Mouse (Mus musculus) stomach, embryonic 15.5 days (tissue): ENCODE results near the gene Shank2. TPM values are rescaled to one million over a fixed set of nuclear protein-coding genes. Genes with fewer than 3 reads are reported as not detected.

Source experiments
- ATAC-seq: fragments of 200-750 bp; cut with Nextera tagmentation; 2 replicates; pipeline ENCODE4 v1.8.0; 2017; ENCODE audit warnings: low read depth, moderate number of reproducible peaks, moderate TSS enrichment; ENCODE audit not compliant: insufficient read depth, low FRiP score
- H3K27ac ChIP-seq: fragments of 300-500 bp; sonication (generic); 2 replicates; pipeline ENCODE4 v1.5.1; 2015; ENCODE audit warnings: mild to moderate bottlenecking, inconsistent platforms
- H3K27me3 ChIP-seq: fragments of 300-500 bp; sonication (generic); replicated peaks from 2 replicates; pipeline ENCODE4 v1.6.1; 2015; ENCODE audit warnings: inconsistent platforms
- H3K36me3 ChIP-seq: fragments of 300-500 bp; sonication (generic); 2 replicates; pipeline ENCODE4 v1.6.1; 2015; ENCODE audit warnings: inconsistent platforms
- H3K4me1 ChIP-seq: fragments of 300-500 bp; sonication (generic); 2 replicates; pipeline ENCODE4 v1.6.1; 2015; ENCODE audit warnings: inconsistent platforms
- H3K4me2 ChIP-seq: fragments of 300-500 bp; sonication (generic); 2 replicates; pipeline ENCODE4 v1.6.1; 2015; ENCODE audit warnings: mild to moderate bottlenecking, inconsistent platforms
- H3K4me3 ChIP-seq: fragments of 300-500 bp; sonication (generic); replicated peaks from 2 replicates; pipeline ENCODE4 v1.5.1; 2015; ENCODE audit warnings: inconsistent platforms
- H3K9ac ChIP-seq: fragments of 300-500 bp; sonication (generic); 2 replicates; pipeline ENCODE4 v1.6.1; 2015; ENCODE audit warnings: inconsistent platforms
- H3K9me3 ChIP-seq: fragments of 300-500 bp; sonication (generic); 2 replicates; pipeline ENCODE4 v1.6.1; 2016; ENCODE audit warnings: inconsistent platforms
- WGBS: fragments of 180-500 bp; shearing (Covaris S2); methylation state at CpG from one replicate; pipeline ENCODE4 v1.1.7; 2015; 5-methylcytosine and 5-hydroxymethylcytosine counted together
- polyA plus RNA-seq: library from polyadenylated mRNA; unstranded; fragments of >200 nt; fragmentation: Nextera tagmentation; extraction: Ambion mirVana; gene quantifications from 2 replicates; pipeline ENCODE4 v1.2.1, GENCODE M21; 2015

The Shank2 gene
- polyA plus RNA-seq, 1 experiment from 2014 or later, result 2.1 TPM

DNA sequence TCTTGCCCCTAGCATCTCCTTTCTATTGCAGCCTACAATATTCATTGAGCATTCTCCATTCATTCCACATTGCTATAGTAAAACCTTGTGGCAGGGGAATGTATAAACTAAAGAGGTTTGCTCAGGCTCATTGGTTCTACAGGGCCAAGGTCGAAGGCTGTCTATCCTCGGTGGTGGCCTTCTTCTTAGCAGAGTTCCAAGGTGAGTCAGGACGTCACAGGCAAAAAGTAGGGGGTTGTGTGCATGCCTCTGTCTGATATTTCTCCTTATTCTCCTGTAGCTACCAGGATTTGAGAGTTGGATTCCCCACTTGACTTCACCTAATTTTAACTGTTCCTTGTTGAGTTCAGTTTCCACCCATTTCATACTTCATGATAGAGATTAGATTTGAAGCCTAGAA is 29.9 kb downstream of the Shank2 start:
- Histone ChIP-seq H3K9me3 (no peaks in the 10 kb centered on the region), H3K9ac (no peak overlapping the region), H3K36me3 (no peaks in the 10 kb centered on the region), H3K4me1 (no peaks in the 10 kb centered on the region), H3K27me3 (no peaks in the 10 kb centered on the region), H3K27ac (no peak overlapping the region), H3K4me3 (no peak overlapping the region), H3K4me2 (no peak overlapping the region)
- ATAC-seq, result no peak
- WGBS, result 87% methylated on average over 3 of the region's 3 CpGs

DNA sequence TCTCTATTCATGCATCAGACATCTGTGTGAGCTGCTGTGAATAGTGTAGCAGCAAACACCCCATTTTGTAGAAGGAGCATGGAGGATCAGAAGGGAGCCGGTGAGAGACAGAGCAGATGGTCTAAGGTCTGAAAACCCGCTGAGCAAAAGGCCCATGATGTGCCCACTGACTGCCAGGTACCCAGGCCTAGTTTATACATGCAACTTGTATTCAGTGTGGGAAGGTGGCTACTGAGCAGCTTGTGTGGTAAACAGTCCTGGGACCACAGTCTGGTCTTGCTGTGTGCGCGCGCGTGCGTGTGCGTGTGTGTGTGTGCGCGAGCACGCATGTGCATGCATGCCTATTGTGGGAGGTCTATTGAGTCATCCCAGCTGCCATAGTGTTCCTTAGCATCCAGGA is 35.8 kb downstream of the Shank2 start:
- peak overlapping the region; percentile 37 for H3K27ac ChIP-seq
- no peaks in the 10 kb centered on the region for H3K36me3 ChIP-seq
- no peak overlapping the region for H3K9ac ChIP-seq
- H3K4me2 ChIP-seq, result no peak overlapping the region
- 93% methylated on average over 11 of the region's 11 CpGs for WGBS
- H3K4me1 ChIP-seq, result peaks cover 6% of the 10 kb centered on the region; the same call in 1 of the 2 replicates
- no peak for ATAC-seq
- no peak overlapping the region for H3K4me3 ChIP-seq
- H3K9me3 ChIP-seq, result no peaks in the 10 kb centered on the region
- H3K27me3 ChIP-seq, result no peaks in the 10 kb centered on the region

DNA sequence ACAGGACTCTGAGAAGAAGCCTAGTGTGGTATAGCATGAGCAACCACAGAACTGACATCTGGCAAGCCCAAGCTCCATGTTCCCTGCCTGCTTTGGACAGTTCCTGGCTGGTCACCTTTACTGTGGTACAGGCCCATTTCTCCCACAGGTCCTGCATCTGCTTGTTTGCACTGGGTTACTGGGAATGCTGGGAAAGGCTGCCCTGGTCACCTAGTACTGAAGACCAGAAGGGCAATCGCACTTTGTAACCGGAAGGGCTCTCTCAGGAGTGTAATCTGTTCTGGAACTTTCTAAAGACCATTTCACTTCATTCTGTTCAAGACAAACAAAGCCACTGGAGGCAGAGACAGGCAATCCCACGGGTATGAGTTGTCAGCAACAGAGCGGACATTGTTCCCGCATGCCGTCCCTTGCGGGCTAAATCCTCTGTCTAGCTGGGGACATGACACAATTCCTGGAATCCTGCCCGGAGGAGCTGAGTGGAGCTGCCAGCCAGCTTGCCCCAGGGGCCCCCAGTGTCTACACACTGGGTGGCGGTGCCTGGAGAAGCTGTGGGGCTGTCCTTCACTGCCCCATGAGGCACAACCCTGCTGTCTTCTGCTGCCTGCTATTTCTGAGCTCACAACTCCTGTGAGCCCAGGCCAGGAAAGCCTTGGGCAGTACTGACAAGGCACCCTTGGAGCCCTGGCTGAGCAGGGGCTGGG is 36.4 kb downstream of the Shank2 start:
- no peak overlapping the region for H3K4me3 ChIP-seq
- H3K4me2 ChIP-seq, result no peak overlapping the region
- 51% methylated on average over 9 of the region's 9 CpGs for WGBS
- no peak overlapping the region for H3K9ac ChIP-seq
- peak overlapping the region; percentile 37 for H3K27ac ChIP-seq
- H3K36me3 ChIP-seq, result no peaks in the 10 kb centered on the region
- no peaks in the 10 kb centered on the region for H3K9me3 ChIP-seq
- H3K4me1 ChIP-seq, result peaks cover 6% of the 10 kb centered on the region; the same call in 1 of the 2 replicates
- no peaks in the 10 kb centered on the region for H3K27me3 ChIP-seq
- peak; percentile 45; the same call in 1 of the 2 replicates for ATAC-seq

DNA sequence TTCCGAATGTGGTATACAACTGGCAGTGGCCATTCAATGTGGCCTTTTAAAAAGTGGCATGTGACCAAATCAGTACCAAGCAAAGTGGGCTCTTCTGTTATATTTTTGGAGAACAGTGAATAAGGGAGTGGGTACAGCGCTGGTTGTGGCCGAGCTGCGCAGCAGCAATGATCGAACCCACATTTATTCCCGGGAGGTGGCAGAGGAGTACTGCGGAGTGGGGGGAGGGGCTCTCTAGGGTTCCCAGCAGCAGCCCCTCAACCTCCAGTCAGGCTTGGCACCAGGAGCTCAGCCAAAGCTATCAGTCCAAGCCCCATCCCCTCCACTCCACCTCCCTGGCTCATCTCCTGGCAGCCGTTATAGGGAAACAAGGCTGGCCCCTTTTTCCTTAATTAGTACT is 37.0 kb downstream of the Shank2 start:
- ATAC-seq, result no peak
- peaks cover 6% of the 10 kb centered on the region; the same call in 1 of the 2 replicates for H3K4me1 ChIP-seq
- no peaks in the 10 kb centered on the region for H3K9me3 ChIP-seq
- H3K27me3 ChIP-seq, result no peaks in the 10 kb centered on the region
- no peaks in the 10 kb centered on the region for H3K36me3 ChIP-seq
- H3K4me3 ChIP-seq, result no peak overlapping the region
- WGBS, result 75% methylated on average over 8 of the region's 8 CpGs
- H3K9ac ChIP-seq, result no peak overlapping the region
- H3K4me2 ChIP-seq, result no peak overlapping the region
- no peak overlapping the region; the same call in 1 of the 2 replicates for H3K27ac ChIP-seq

DNA sequence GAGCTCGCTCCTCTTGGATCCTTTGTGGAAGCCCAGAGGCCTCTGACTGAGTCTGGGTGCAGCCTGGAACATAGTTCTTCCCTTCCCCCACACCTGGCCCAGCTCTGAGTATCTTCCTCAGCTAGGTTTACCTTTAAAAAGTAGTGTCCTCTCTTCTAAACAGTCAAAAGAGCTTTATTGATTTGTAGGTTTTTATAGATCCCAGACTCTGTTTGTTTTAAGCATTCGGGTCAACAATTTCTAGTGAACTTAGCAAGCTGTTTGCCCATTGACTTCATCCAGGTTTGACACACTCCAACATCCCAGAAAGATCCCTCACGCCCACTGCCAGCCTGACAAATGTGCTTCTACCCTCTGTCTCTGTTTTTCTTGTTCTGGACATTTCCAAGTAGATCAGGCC is 38.6 kb downstream of the Shank2 start:
- H3K27me3 ChIP-seq, result no peaks in the 10 kb centered on the region
- ATAC-seq, result no peak
- H3K27ac ChIP-seq, result no peak overlapping the region
- peaks cover 6% of the 10 kb centered on the region; the same call in 1 of the 2 replicates for H3K4me1 ChIP-seq
- H3K4me2 ChIP-seq, result no peak overlapping the region
- WGBS, result 62% methylated on average over 3 of the region's 3 CpGs
- H3K9ac ChIP-seq, result no peak overlapping the region
- no peaks in the 10 kb centered on the region for H3K36me3 ChIP-seq
- H3K4me3 ChIP-seq, result no peak overlapping the region
- H3K9me3 ChIP-seq, result no peaks in the 10 kb centered on the region

DNA sequence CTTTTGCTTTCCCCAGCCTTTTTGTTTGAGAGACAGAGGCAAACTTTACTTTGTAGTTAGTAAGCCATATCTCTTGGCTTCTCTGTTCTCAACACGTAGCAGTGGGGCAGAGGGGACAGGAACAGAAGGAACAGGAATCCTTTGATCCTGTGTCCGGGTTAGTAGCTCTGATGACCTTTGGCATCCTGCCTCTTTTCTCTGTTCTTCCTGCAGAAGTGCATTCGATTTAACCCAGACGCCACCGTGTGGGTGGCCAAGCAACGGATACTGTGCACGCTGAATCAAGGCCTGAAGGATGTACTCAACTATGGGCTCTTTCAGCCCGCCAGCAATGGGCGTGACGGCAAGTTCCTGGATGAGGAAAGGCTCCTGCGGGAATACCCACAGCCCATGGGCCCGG is 50.3 kb downstream of the Shank2 start:
- no peaks in the 10 kb centered on the region for H3K9me3 ChIP-seq
- H3K4me1 ChIP-seq, result no peaks in the 10 kb centered on the region
- no peak overlapping the region for H3K4me2 ChIP-seq
- no peaks in the 10 kb centered on the region for H3K36me3 ChIP-seq
- H3K4me3 ChIP-seq, result no peak overlapping the region
- ATAC-seq, result peak; percentile 50
- H3K27me3 ChIP-seq, result no peaks in the 10 kb centered on the region
- 0 out of 2 replicates have a peak overlapping the region, but pooled peaks have one; percentile 11 for H3K27ac ChIP-seq
- 11% methylated on average over 12 of the region's 12 CpGs for WGBS
- no peak overlapping the region for H3K9ac ChIP-seq

DNA sequence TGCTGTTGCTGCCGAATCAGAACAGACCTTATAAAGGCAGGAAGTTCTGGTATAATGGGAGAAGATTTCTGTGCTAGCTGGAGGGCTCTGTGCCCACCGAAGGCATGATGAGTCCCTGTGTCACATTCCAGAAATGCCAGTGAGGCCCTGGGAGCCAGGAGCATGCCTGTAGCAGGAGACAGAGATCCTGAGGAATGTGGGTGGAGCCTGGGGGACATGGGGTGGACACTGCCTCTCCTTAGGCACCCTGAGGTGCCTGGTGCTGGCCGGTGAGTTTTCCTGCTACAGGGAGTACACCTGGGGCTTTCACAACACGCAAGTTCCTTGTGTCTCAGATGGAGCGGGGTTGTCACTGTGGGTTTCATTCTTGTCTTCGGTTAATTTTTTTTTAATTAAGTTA is 53.5 kb downstream of the Shank2 start:
- H3K27ac ChIP-seq, result no peak overlapping the region
- no peak for ATAC-seq
- no peak overlapping the region for H3K4me3 ChIP-seq
- H3K9me3 ChIP-seq, result no peaks in the 10 kb centered on the region
- no peaks in the 10 kb centered on the region for H3K27me3 ChIP-seq
- H3K4me2 ChIP-seq, result no peak overlapping the region
- no peaks in the 10 kb centered on the region for H3K4me1 ChIP-seq
- H3K9ac ChIP-seq, result no peak overlapping the region
- WGBS, result 62% methylated on average over 6 of the region's 6 CpGs
- no peaks in the 10 kb centered on the region for H3K36me3 ChIP-seq

DNA sequence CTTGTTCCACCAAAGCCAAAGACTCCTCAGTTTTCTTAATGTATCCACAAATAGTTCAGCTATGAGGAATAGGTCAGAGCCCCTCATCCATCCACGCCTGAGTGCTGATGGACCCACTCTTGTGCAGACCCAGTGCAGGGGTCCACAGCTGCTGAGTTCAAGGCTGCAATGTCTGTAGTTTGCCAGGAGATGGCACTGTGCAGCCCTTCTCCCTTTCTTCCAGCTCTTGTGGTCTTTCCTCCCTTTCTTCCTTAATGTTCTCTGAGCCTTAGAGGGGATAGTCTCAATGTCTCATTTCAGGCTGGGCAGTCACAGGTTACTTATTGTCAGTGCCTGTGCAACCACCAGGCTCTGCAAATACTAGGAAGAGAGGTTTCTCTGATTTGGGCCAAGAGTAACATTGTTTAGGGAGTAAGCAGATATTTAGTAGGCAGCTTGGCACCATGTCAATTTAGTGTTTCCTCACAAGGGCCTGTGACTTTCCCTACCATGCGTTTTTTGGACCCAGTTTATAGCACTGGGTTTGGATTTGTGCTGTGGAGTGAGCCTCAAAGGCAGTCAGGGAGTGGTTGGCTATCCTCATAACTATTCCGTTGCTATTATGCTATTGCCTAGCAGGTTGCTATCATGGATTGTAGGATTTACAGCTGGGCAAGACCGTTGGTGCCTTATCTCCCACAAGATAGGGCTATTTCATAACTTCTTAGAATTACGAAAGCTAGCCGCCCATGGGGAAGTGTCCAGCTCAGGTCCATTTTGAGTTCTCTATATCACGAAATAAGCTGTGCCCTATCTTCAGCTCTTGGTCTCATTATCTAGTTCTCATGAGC is 54.2 kb downstream of the Shank2 start:
- H3K4me1 ChIP-seq, result no peaks in the 10 kb centered on the region
- H3K4me3 ChIP-seq, result no peak overlapping the region
- H3K27me3 ChIP-seq, result no peaks in the 10 kb centered on the region
- H3K9me3 ChIP-seq, result no peaks in the 10 kb centered on the region
- 61% methylated on average over 7 of the region's 7 CpGs for WGBS
- no peak overlapping the region; the same call in 1 of the 2 replicates for H3K27ac ChIP-seq
- no peak overlapping the region for H3K9ac ChIP-seq
- no peak for ATAC-seq
- H3K36me3 ChIP-seq, result no peaks in the 10 kb centered on the region
- no peak overlapping the region for H3K4me2 ChIP-seq

DNA sequence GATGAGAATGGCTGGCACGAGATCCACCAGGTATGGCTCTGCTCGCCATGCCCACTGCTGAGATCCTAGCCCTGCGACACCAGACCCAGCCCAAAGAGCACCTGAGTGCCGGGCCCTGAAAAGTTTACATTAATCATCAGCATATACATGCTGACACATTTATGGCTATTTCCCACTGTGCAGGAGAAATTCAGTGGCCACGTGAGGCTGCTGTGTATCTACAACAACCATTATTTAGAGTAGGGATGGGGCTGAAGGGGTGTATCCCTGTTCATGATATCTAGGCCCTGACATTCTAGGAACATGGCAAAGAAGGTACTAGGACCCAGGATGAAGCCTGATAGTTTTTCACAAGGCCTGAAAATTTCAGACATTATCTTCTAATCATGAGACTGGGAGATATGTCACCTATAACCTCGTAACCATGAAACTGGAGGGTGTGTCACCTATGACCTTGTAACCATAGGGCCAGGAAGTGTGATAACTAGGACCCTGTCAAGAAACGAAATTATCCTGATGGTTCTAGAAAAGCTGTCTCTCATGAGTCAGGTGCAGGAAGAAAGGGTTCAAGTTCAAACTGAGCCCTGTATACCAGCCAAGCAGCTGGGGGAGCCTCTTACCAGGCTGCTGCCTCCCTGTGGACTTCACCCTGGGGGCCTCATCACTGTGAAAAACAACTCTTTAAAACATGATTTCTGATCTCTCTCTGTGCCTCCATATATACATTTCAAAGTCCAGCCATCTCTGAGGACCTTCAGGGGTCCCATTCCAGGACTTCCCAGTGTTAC is 68.6 kb downstream of the Shank2 start:
- 63% methylated on average over 7 of the region's 7 CpGs for WGBS

DNA sequence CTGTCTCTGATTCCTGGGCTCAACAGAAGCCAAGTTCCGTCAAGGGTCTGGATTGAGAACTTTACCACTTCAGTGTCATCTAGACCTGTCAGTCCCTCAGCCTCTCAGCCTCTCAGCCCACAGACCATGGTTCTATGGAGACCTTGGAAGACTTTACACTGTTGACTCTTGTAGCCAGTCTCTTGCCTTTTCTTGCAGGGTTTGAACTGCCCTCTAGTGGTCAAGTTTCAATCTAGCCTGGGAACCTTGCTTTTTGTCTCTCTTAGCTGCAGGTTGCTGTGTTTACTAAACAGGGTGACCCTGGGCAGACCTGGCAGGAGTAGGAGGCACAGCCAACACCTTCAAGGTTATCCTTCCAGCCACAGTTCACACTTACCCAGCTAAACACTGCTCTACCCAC is 70.5 kb downstream of the Shank2 start:
- no peak overlapping the region for H3K9ac ChIP-seq
- no peak overlapping the region for H3K4me3 ChIP-seq
- no peak overlapping the region for H3K27ac ChIP-seq
- H3K36me3 ChIP-seq, result no peaks in the 10 kb centered on the region
- H3K9me3 ChIP-seq, result no peaks in the 10 kb centered on the region
- H3K4me2 ChIP-seq, result no peak overlapping the region
- H3K27me3 ChIP-seq, result no peaks in the 10 kb centered on the region
- ATAC-seq, result no peak
- WGBS, result 25% methylated on average over 1 of the region's 1 CpGs
- no peaks in the 10 kb centered on the region for H3K4me1 ChIP-seq

More for the DNA sequence above, 68.6 kb downstream of the Shank2 start:
- no peak overlapping the region for H3K4me3 ChIP-seq
- ATAC-seq, result no peak
- H3K27ac ChIP-seq, result no peak overlapping the region
- H3K9ac ChIP-seq, result no peak overlapping the region
- no peaks in the 10 kb centered on the region for H3K36me3 ChIP-seq
- no peak overlapping the region for H3K4me2 ChIP-seq
- H3K27me3 ChIP-seq, result no peaks in the 10 kb centered on the region
- no peaks in the 10 kb centered on the region for H3K9me3 ChIP-seq
- H3K4me1 ChIP-seq, result no peaks in the 10 kb centered on the region

DNA sequence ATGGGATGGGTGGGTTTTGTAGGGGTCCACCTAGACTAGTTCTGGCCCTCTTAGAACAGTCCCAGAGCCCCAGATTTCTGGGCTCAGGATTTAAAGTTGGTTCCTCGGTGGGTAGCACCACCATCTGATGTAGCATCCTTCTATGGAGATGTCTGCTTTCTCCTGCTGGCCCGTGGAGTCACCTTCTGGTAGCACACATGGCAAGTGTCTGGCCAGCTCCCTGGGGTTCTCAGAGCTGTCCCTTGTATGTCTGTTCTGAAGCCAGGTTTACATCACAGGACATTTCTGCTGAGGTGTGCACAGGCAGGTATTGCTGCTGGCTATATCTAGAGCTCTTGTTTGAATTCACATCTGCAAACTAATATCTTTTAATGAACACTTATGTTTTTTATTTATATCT is 71.1 kb downstream of the Shank2 start:
- Histone ChIP-seq H3K9me3 (no peaks in the 10 kb centered on the region), H3K4me3 (no peak overlapping the region), H3K4me2 (no peak overlapping the region), H3K4me1 (no peaks in the 10 kb centered on the region), H3K27me3 (no peaks in the 10 kb centered on the region), H3K9ac (no peak overlapping the region), H3K36me3 (no peaks in the 10 kb centered on the region), H3K27ac (no peak overlapping the region)
- WGBS, result 82% methylated on average over 2 of the region's 2 CpGs
- no peak for ATAC-seq

DNA sequence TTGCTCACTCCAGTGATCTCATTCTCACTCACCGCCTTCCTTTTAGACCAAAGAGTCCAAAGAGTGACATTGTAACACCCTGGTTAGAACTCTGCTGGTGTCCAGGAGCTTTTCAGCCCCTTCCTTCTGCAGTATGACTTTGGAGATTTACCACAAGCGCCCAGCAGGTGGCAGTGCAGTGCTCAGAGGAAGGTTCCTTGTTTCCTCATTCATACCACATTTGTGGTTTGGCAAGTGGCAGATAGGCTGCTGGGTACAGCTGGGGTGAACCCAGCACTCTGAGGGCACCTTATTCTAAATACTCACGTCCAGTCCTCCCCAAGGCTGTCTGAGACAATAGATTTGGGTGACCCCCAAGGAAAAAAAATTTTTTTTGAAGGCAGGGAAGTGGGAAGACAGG is 73.0 kb downstream of the Shank2 start:
- H3K4me1 ChIP-seq, result no peaks in the 10 kb centered on the region
- 23% methylated on average over 3 of the region's 3 CpGs for WGBS

More for the DNA sequence above, 73.0 kb downstream of the Shank2 start:
- Histone ChIP-seq H3K27me3 (no peaks in the 10 kb centered on the region), H3K36me3 (no peaks in the 10 kb centered on the region), H3K9ac (no peak overlapping the region), H3K9me3 (no peaks in the 10 kb centered on the region), H3K4me3 (no peak overlapping the region), H3K27ac (no peak overlapping the region), H3K4me2 (no peak overlapping the region)
- ATAC-seq, result no peak
